Mouse (Mus musculus) spleen, adult 2 months (tissue): ENCODE data around the gene Tmem130.

Experiments used
- CTCF ChIP-seq: fragments of 200-500 bp; IDR thresholded peaks from 2 replicates; pipeline ENCODE4 v1.5.1; 2011; ENCODE audit warnings: mild to moderate bottlenecking, inconsistent platforms; ENCODE audit not compliant: insufficient read depth, insufficient read length, insufficient replicate concordance; ENCODE audit errors: extremely low read depth
- POLR2A ChIP-seq: fragments of 200-500 bp; IDR thresholded peaks from 2 replicates; pipeline ENCODE4 v1.6.1; 2011; ENCODE audit warnings: low read depth, low read length, inconsistent platforms

DNA sequence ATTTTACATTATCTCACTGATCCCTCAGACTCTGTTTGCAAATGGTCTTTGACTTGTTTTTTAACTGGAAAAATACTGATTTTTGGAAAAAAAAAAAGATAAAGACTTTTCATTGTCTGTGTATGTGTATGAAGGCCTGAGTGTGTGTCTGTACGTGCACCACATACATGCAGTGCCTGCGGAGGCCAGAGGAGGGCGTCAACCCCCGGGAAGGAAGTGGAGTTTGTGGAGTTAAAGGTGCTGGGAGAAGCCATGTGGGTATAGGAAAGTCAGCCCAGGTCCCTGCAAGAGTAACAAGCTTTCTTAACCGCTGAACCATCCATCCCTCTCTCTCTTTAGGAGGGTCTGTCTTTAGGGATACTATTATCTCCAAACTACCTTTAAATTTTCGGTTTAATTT, 11.6 kb upstream of the Tmem130 start:
- TF ChIP-seq POLR2A (no peak), CTCF (no peak)
